Mouse (Mus musculus) forebrain, embryonic 14.5 days (tissue): Measurements from ENCODE around the gene Syne4. TPM values are rescaled to one million over a fixed set of nuclear protein-coding genes. Genes with fewer than 3 reads are reported as not detected.

Experiments used
- ATAC-seq: fragments of 200-750 bp; cut with Nextera tagmentation; 2 replicates; pipeline ENCODE4 v1.8.0; 2017; ENCODE audit warnings: mild to moderate bottlenecking, moderate library complexity
- DNase-seq: peaks from one replicate; pipeline ENCODE4 v3.0.0-alpha.2; 2015; ENCODE audit warnings: low spot score
- H3K27ac ChIP-seq: fragments of 300-500 bp; sonication (generic); 2 replicates; pipeline ENCODE4 v1.5.1; 2014; ENCODE audit warnings: low read depth, mild to moderate bottlenecking, control low read depth, low read length, moderate library complexity
- H3K27me3 ChIP-seq: fragments of 300-500 bp; sonication (generic); replicated peaks from 2 replicates; pipeline ENCODE4 v1.6.1; 2014; ENCODE audit warnings: low read length, control low read depth, mixed read lengths; ENCODE audit not compliant: control insufficient read depth, insufficient read depth
- H3K36me3 ChIP-seq: fragments of 300-500 bp; sonication (generic); 2 replicates; pipeline ENCODE4 v1.6.1; 2014; ENCODE audit warnings: low read length, control low read depth; ENCODE audit not compliant: control insufficient read depth, insufficient read depth
- H3K4me1 ChIP-seq: fragments of 300-500 bp; sonication (generic); 2 replicates; pipeline ENCODE4 v1.6.1; 2014; ENCODE audit warnings: antibody characterized with exemption, low read length, control low read depth; ENCODE audit not compliant: control insufficient read depth, insufficient read depth
- H3K4me2 ChIP-seq: fragments of 300-500 bp; sonication (generic); 2 replicates; pipeline ENCODE4 v1.6.1; 2014; ENCODE audit warnings: mild to moderate bottlenecking, control low read depth, low read length
- H3K4me3 ChIP-seq: fragments of 300-500 bp; sonication (generic); 2 replicates; pipeline ENCODE4 v1.5.1; 2014; ENCODE audit warnings: low read depth, low read length, control low read depth
- H3K9ac ChIP-seq: fragments of 300-500 bp; sonication (generic); 2 replicates; pipeline ENCODE4 v1.6.1; 2014; ENCODE audit warnings: mild to moderate bottlenecking, low read length, control low read depth, moderate library complexity
- H3K9me3 ChIP-seq: fragments of 300-500 bp; sonication (generic); replicated peaks from 2 replicates; pipeline ENCODE4 v1.6.1; 2016; ENCODE audit warnings: low read length, control low read depth, mixed read lengths; ENCODE audit not compliant: control insufficient read depth
- WGBS: fragments of 180-500 bp; shearing (Covaris S2); extraction: QIAGEN DNeasy Blood & Tissue Kit; methylation state at CpG from one replicate; pipeline ENCODE4 v1.1.7; 2014; 5-methylcytosine and 5-hydroxymethylcytosine counted together
- polyA plus RNA-seq: library from polyadenylated mRNA; unstranded; fragments of >200 nt; fragmentation: Nextera tagmentation; extraction: Ambion mirVana; gene quantifications from 2 replicates; pipeline ENCODE4 v1.2.1, GENCODE M21; 2014

Gene Syne4
- polyA plus RNA-seq, 1 experiment from 2014 or later, result 3.6 TPM

- Histone ChIP-seq H3K4me2 (peak within 1 kb of the TSS; percentile 86), H3K9me3 (no peaks in the 10 kb centered on the region), H3K9ac (peak within 1 kb of the TSS; percentile 59), H3K4me1 (no peaks in the 10 kb centered on the region), H3K4me3 (peak within 1 kb of the TSS; percentile 74), H3K27ac (peak within 1 kb of the TSS; percentile 98), H3K36me3 (no peaks in the 10 kb centered on the region), H3K27me3 (no peaks in the 10 kb centered on the region)
- WGBS, result under 1% methylated on average over 38 of the region's 49 CpGs
- peak; percentile 97 for ATAC-seq
- peak; percentile 98 for DNase-seq
These were observed 34.5 kb upstream of the Syne4 start, which contains the start of the genes Thap8 and Wdr62 for GRCm38 (mm10) chr7:30279951-30280669. Thap8 (plus strand) TSS chr7:30280094. Wdr62 (minus strand) TSS chr7:30280419.

- ATAC-seq, result peak; percentile 88
These were observed 33.9 kb upstream of the Syne4 start for GRCm38 (mm10) chr7:30280670-30281138.

GRCm38 (mm10) chr7:30281522-30281921, 33.1 kb upstream of the Syne4 start:
- WGBS, result 75% methylated on average over 4 of the region's 4 CpGs
- H3K4me2 ChIP-seq, result no peak overlapping the region; the same call in 1 of the 2 replicates
- H3K9me3 ChIP-seq, result no peaks in the 10 kb centered on the region
- H3K36me3 ChIP-seq, result no peaks in the 10 kb centered on the region
- H3K4me1 ChIP-seq, result no peaks in the 10 kb centered on the region
- DNase-seq (no peak), ATAC-seq (no peak)
- H3K27ac ChIP-seq, result no peak overlapping the region; the same call in 1 of the 2 replicates
- no peak overlapping the region for H3K4me3 ChIP-seq
- no peak overlapping the region for H3K9ac ChIP-seq
- H3K27me3 ChIP-seq, result no peaks in the 10 kb centered on the region

More at GRCm38 (mm10) chr7:30280670-30281138, 33.9 kb upstream of the Syne4 start:
- Histone ChIP-seq H3K9me3 (no peaks in the 10 kb centered on the region), H3K36me3 (no peaks in the 10 kb centered on the region), H3K4me1 (no peaks in the 10 kb centered on the region), H3K27me3 (no peaks in the 10 kb centered on the region), H3K4me3 (peak overlapping the region; percentile 74), H3K9ac (peak overlapping the region; percentile 54), H3K4me2 (peak overlapping the region; percentile 86), H3K27ac (peak overlapping the region; percentile 98)
- under 1% methylated on average over 20 of the region's 20 CpGs for WGBS
- peak; percentile 96 for DNase-seq

GRCm38 (mm10) chr7:30282740-30283139, 31.9 kb upstream of the Syne4 start:
- DNase-seq, result no peak
- WGBS, result 82% methylated on average over 7 of the region's 7 CpGs

GRCm38 (mm10) chr7:30286701-30287410, 27.8 kb upstream of the Syne4 start:
- no peaks in the 10 kb centered on the region for H3K27me3 ChIP-seq
- H3K4me1 ChIP-seq, result peaks cover 3% of the 10 kb centered on the region; the same call in 1 of the 2 replicates
- no peak for ATAC-seq
- WGBS, result 55% methylated on average over 8 of the region's 8 CpGs
- H3K9ac ChIP-seq, result no peak overlapping the region
- DNase-seq, result no peak
- no peak overlapping the region for H3K4me2 ChIP-seq
- H3K36me3 ChIP-seq, result no peaks in the 10 kb centered on the region
- no peak overlapping the region for H3K27ac ChIP-seq
- H3K4me3 ChIP-seq, result no peak overlapping the region
- H3K9me3 ChIP-seq, result no peaks in the 10 kb centered on the region

More at GRCm38 (mm10) chr7:30282740-30283139, 31.9 kb upstream of the Syne4 start:
- Histone ChIP-seq H3K4me1 (no peaks in the 10 kb centered on the region), H3K4me2 (no peak overlapping the region), H3K27me3 (no peaks in the 10 kb centered on the region), H3K9me3 (no peaks in the 10 kb centered on the region), H3K9ac (no peak overlapping the region), H3K4me3 (no peak overlapping the region), H3K27ac (no peak overlapping the region), H3K36me3 (no peaks in the 10 kb centered on the region)
- ATAC-seq, result no peak

- ATAC-seq, result no peak
- Histone ChIP-seq H3K9ac (no peak overlapping the region), H3K36me3 (peaks cover 3% of the 10 kb centered on the region; the same call in 1 of the 2 replicates), H3K27me3 (no peaks in the 10 kb centered on the region), H3K4me2 (no peak overlapping the region), H3K9me3 (no peaks in the 10 kb centered on the region), H3K4me3 (no peak overlapping the region), H3K27ac (no peak overlapping the region), H3K4me1 (peaks cover 9% of the 10 kb centered on the region)
- no peak for DNase-seq
- WGBS, result 68% methylated on average over 6 of the region's 6 CpGs
These were observed 26.6 kb upstream of the Syne4 start for GRCm38 (mm10) chr7:30288046-30288445.

- ATAC-seq, result no peak
- no peak overlapping the region for H3K4me2 ChIP-seq
- peaks cover 16% of the 10 kb centered on the region for H3K4me1 ChIP-seq
- H3K9me3 ChIP-seq, result no peaks in the 10 kb centered on the region
- H3K9ac ChIP-seq, result no peak overlapping the region
- peaks cover 9% of the 10 kb centered on the region for H3K36me3 ChIP-seq
- H3K4me3 ChIP-seq, result no peak overlapping the region
- no peak for DNase-seq
- H3K27me3 ChIP-seq, result no peaks in the 10 kb centered on the region
- no peak overlapping the region for H3K27ac ChIP-seq
- WGBS, result 77% methylated on average over 7 of the region's 7 CpGs
These were observed 25.4 kb upstream of the Syne4 start for GRCm38 (mm10) chr7:30289071-30289713.

GRCm38 (mm10) chr7:30289714-30290399, 24.8 kb upstream of the Syne4 start:
- Histone ChIP-seq H3K4me1 (peaks cover 16% of the 10 kb centered on the region), H3K4me3 (no peak overlapping the region), H3K9me3 (no peaks in the 10 kb centered on the region), H3K9ac (no peak overlapping the region), H3K27ac (no peak overlapping the region), H3K27me3 (no peaks in the 10 kb centered on the region), H3K4me2 (no peak overlapping the region), H3K36me3 (peaks cover 16% of the 10 kb centered on the region)
- 50% methylated on average over 10 of the region's 10 CpGs for WGBS
- ATAC-seq (no peak), DNase-seq (no peak)
